Mouse (Mus musculus) kidney, adult 2 months (tissue): ENCODE results near the gene Apopt1.

Source experiments
- CTCF ChIP-seq: fragments of 200-500 bp; conservative IDR thresholded peaks from 2 replicates; pipeline ENCODE4 v1.5.1; 2011; ENCODE audit warnings: low read depth, mild to moderate bottlenecking, control low read depth, low read length, moderate library complexity, mixed read lengths; ENCODE audit not compliant: insufficient read depth, insufficient read length
- POLR2A ChIP-seq: fragments of 200-500 bp; IDR thresholded peaks from one replicate; pipeline ENCODE4 v1.6.1; 2011; ENCODE audit warnings: low read depth, low read length, control low read depth

- peak; percentile 97 for TF ChIP-seq CTCF
- TF ChIP-seq POLR2A: no peak
These were observed 19.1 kb downstream of the Apopt1 start for GRCm38 (mm10) chr12:111731822-111732807.
